Comparison of ENCODE assay signal across 11 mouse cellular contexts in genomic region chr1:93731880-93732281, GRCm38 (mm10). TPM values are rescaled to one million over a fixed set of nuclear protein-coding genes. Genes with fewer than 3 reads are reported as not detected.
DNase-seq lines count a peak whose midpoint lies in the region; ATAC-seq lines count a peak whose summit lies in the region.
"Had no signal": no experiment of that assay in that cellular context is flagged by ENCODE, and none has a peak within 500 bp of the region (broad histone marks: within the 10 kb centered on the region; RNA-seq: fewer than 3 reads in every experiment).

No protein-coding gene starts in this region.

- no peaks in the 10 kb centered on the region for H3K27me3 ChIP-seq in heart, embryonic 11.5 days (ENCODE audit: control insufficient read depth, insufficient read depth, low read length)
- H3K27me3 ChIP-seq: CH12.LX had no signal

- intact Hi-C loops in heart, postnatal 14 days (cut with DNase I) = no loop called here

- H3K4me1 ChIP-seq in heart, embryonic 11.5 days (ENCODE audit: control insufficient read depth, insufficient read depth, low read length) = peaks cover 9% of the 10 kb centered on the region; the same call in 1 of the 2 replicates

- no peak for ATAC-seq in heart, embryonic 11.5 days (replicated peaks; ENCODE audit: insufficient number of reproducible peaks, low FRiP score, low TSS enrichment)
- peak; percentile 27; the same call in 1 of the 2 replicates for ATAC-seq in megakaryocyte-erythroid progenitor cell, adult 5-6 weeks (replicated peaks; ENCODE audit: low FRiP score, low TSS enrichment, poor library complexity, severe bottlenecking)

- H3K9me3 ChIP-seq in heart, embryonic 11.5 days (replicated peaks; ENCODE audit: control insufficient read depth, low read length) = no peaks in the 10 kb centered on the region

- WGBS in heart, embryonic 11.5 days (ENCODE audit: insufficient replicate concordance) = 17% methylated on average over 3 of the region's 3 CpGs

- DNase-seq in heart, postnatal 14 days = no peak
- peak; percentile 45 for DNase-seq in ES-CJ7 (ENCODE audit: low read depth, low spot score)
- peak; percentile 18 for DNase-seq in embryo, embryonic 11 days
- DNase-seq in urinary bladder, postnatal 4 days (ENCODE audit: low spot score in 2 of 2) = no peak
- DNase-seq in urinary bladder, postnatal 14 days (ENCODE audit: low spot score) = no peak
- DNase-seq in right cerebral cortex, postnatal 4 days = no peak
- DNase-seq: thymus, postnatal 14 days had no signal

- H3K9ac ChIP-seq in heart, embryonic 11.5 days (ENCODE audit: low read depth, low read length) = peak overlapping the region; percentile 43; the same call in 1 of the 2 replicates

- H3K4me2 ChIP-seq in heart, embryonic 11.5 days = peak overlapping the region; percentile 34

- no peaks in the 10 kb centered on the region for H3K36me3 ChIP-seq in heart, embryonic 11.5 days (ENCODE audit: control insufficient read depth, insufficient read depth, low read length)

- no peak overlapping the region for H3K4me3 ChIP-seq in heart, embryonic 11.5 days (ENCODE audit: low read depth, low read length)

- 0 out of 2 replicates have a peak overlapping the region, but pooled peaks have one; percentile 16 for H3K27ac ChIP-seq in heart, embryonic 11.5 days (ENCODE audit: low read depth, low read length)
- H3K27ac ChIP-seq: macrophage had no signal

RNA-seq across cellular contexts. Expression of gene Atg4b, which starts 19.4 kb away (rescaled TPM):
- 70.6 and 70.9 TPM in 2 replicates for polyA plus RNA-seq in heart, embryonic 11.5 days (2014; fragmentation: Nextera tagmentation; extraction: Ambion mirVana)
- 10 to 100 TPM; 40.9 to 41.8 TPM for total RNA-seq in heart, postnatal 14 days (2021)
- total RNA-seq in megakaryocyte-erythroid progenitor cell, adult 5-6 weeks (2014; fragmentation: Nextera tagmentation) = 57.9 and 79.1 TPM in 2 replicates
- total RNA-seq in megakaryocyte-erythroid progenitor cell, adult 5-6 weeks (2017) = 55.6 and 116 TPM in 2 replicates

RNA-seq across cellular contexts. Expression of gene Thap4, which starts 22.8 kb away (rescaled TPM):
- 49.5 and 53.3 TPM in 2 replicates for polyA plus RNA-seq in heart, embryonic 11.5 days (2014; fragmentation: Nextera tagmentation; extraction: Ambion mirVana)
- total RNA-seq in heart, postnatal 14 days (2021) = 10 to 100 TPM; 60.5 to 73.5 TPM
- 23.6 and 35.0 TPM in 2 replicates for total RNA-seq in megakaryocyte-erythroid progenitor cell, adult 5-6 weeks (2014; fragmentation: Nextera tagmentation)
- total RNA-seq in megakaryocyte-erythroid progenitor cell, adult 5-6 weeks (2017) = 16.5 and 30.0 TPM in 2 replicates

RNA-seq across cellular contexts. Expression of gene Bok, which starts 46.4 kb away (rescaled TPM):
- polyA plus RNA-seq in heart, embryonic 11.5 days (2014; fragmentation: Nextera tagmentation; extraction: Ambion mirVana) = 29.2 and 33.2 TPM in 2 replicates
- total RNA-seq in heart, postnatal 14 days (2021) = 1 to 10 TPM; 4.5 to 5.5 TPM
- total RNA-seq in megakaryocyte-erythroid progenitor cell, adult 5-6 weeks (2014; fragmentation: Nextera tagmentation) = not detected in 2 replicates
- total RNA-seq in megakaryocyte-erythroid progenitor cell, adult 5-6 weeks (2017) = not detected in 2 replicates
- polyA plus RNA-seq: macrophage had no signal

Comparison
In these comparisons a context has a peak if more than half of its experiments do, and no peak if none do; other contexts are left out.
1. DNase-seq: peak in ES-CJ7 (single experiment) and embryo, embryonic 11 days (single experiment); none in heart, postnatal 14 days (0 of 2), urinary bladder, postnatal 4 days (0 of 2), urinary bladder, postnatal 14 days (single experiment) and right cerebral cortex, postnatal 4 days (single experiment).
2. RNA of gene Bok, which starts 46.4 kb away (total RNA-seq): 4.5 to 5.5 TPM in heart, postnatal 14 days; not detected in megakaryocyte-erythroid progenitor cell, adult 5-6 weeks; every median in the first group is over 4 times any median in the second.